Mouse (Mus musculus): ENCODE measurements around the gene Bloc1s6. TPM values are rescaled to one million over a fixed set of nuclear protein-coding genes. Genes with fewer than 3 reads are reported as not detected.

Gene Bloc1s6
- polyA plus RNA-seq (2012; rRNA removed), result 38.5 and 52.4 TPM in 2 replicates
- 40.6 and 43.6 TPM in 2 replicates for polyA plus RNA-seq (2014; fragmentation: Nextera tagmentation; extraction: Ambion mirVana)

- Histone ChIP-seq H3K4me1 (ENCODE audit: control insufficient read depth, insufficient read depth, low read length) (peaks cover 8% of the 10 kb centered on the region), H3K36me3 (ENCODE audit: control insufficient read depth, insufficient read depth, low read length) (no peaks in the 10 kb centered on the region), H3K27me3 (ENCODE audit: control insufficient read depth, insufficient read depth, low read length) (no peaks in the 10 kb centered on the region), H3K27ac (replicated peaks; ENCODE audit: low read depth, low read length) (peak within 1 kb of the TSS; percentile 92), H3K4me3 (replicated peaks; ENCODE audit: low read length) (peak within 1 kb of the TSS; percentile 69), H3K9ac (ENCODE audit: low read depth, low read length, severe bottlenecking) (peak within 1 kb of the TSS; percentile 86), H3K4me2 (replicated peaks; ENCODE audit: low read depth, low read length, severe bottlenecking) (peak within 1 kb of the TSS; percentile 55), H3K9me3 (ENCODE audit: control insufficient read depth, low read length) (no peaks in the 10 kb centered on the region)
- WGBS, result 2% methylated on average over 51 of the region's 59 CpGs
- peak; percentile 93 for DNase-seq (ENCODE audit: low spot score)
- peak; percentile 41; the same call in 1 of the 2 replicates for TF ChIP-seq POLR2A (IDR thresholded peaks at IDR 0.05; ENCODE audit: borderline replicate concordance, extremely low read depth, insufficient read depth, insufficient read length)
- peak; percentile 96 for ATAC-seq (ENCODE audit: low FRiP score, low read depth)
Observed at GRCm38 (mm10) chr2:122737894-122738830, at the start of gene Bloc1s6. TSS of gene Bloc1s6 (plus strand) at chr2:122738503.

DNA sequence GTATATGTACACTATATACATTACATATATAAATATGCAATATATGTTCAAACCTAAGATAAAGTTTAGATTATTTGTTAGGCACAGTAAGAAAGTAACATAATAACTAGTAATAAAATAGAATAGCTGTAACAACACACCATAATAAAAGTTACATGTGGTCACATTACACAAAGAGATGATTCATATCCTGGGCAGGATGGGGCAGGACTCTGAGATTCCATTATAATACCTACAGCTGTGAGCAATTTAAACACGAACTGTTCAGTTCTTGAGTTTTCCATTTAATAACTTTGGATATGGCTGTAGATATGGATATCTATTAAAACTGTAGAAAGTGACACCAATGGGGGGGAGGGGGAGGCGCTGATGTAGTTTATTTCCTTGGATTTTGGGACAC lies 40.8 kb upstream of the Bloc1s6 start:
- H3K27ac ChIP-seq (replicated peaks; ENCODE audit: low read depth, low read length), result no peak overlapping the region

GRCm38 (mm10) chr2:122701012-122701411 lies 37.3 kb upstream of the Bloc1s6 start:
- peak overlapping the region; percentile 83; the same call in 1 of the 2 replicates for H3K9ac ChIP-seq (ENCODE audit: low read depth, low read length, severe bottlenecking)
- H3K36me3 ChIP-seq (ENCODE audit: control insufficient read depth, insufficient read depth, low read length), result no peaks in the 10 kb centered on the region
- no peak for TF ChIP-seq POLR2A (IDR thresholded peaks at IDR 0.05; ENCODE audit: borderline replicate concordance, extremely low read depth, insufficient read depth, insufficient read length)
- peak overlapping the region; percentile 77 for H3K4me3 ChIP-seq (replicated peaks; ENCODE audit: low read length)
- no peak overlapping the region for H3K27ac ChIP-seq (replicated peaks; ENCODE audit: low read depth, low read length)
- peaks cover 9% of the 10 kb centered on the region for H3K4me1 ChIP-seq (ENCODE audit: control insufficient read depth, insufficient read depth, low read length)
- no peak for ATAC-seq (ENCODE audit: low FRiP score, low read depth)
- H3K27me3 ChIP-seq (ENCODE audit: control insufficient read depth, insufficient read depth, low read length), result no peaks in the 10 kb centered on the region
- 61% methylated on average over 8 of the region's 8 CpGs for WGBS
- DNase-seq (ENCODE audit: low spot score), result no peak
- H3K9me3 ChIP-seq (ENCODE audit: control insufficient read depth, low read length), result no peaks in the 10 kb centered on the region
- peak overlapping the region; percentile 77 for H3K4me2 ChIP-seq (replicated peaks; ENCODE audit: low read depth, low read length, severe bottlenecking)

More for the DNA sequence above, 40.8 kb upstream of the Bloc1s6 start:
- Histone ChIP-seq H3K27me3 (ENCODE audit: control insufficient read depth, insufficient read depth, low read length) (no peaks in the 10 kb centered on the region), H3K36me3 (ENCODE audit: control insufficient read depth, insufficient read depth, low read length) (no peaks in the 10 kb centered on the region), H3K4me3 (replicated peaks; ENCODE audit: low read length) (no peak overlapping the region), H3K9ac (ENCODE audit: low read depth, low read length, severe bottlenecking) (no peak overlapping the region), H3K9me3 (ENCODE audit: control insufficient read depth, low read length) (no peaks in the 10 kb centered on the region), H3K4me1 (ENCODE audit: control insufficient read depth, insufficient read depth, low read length) (peaks cover 9% of the 10 kb centered on the region), H3K4me2 (replicated peaks; ENCODE audit: low read depth, low read length, severe bottlenecking) (no peak overlapping the region)
- no peak for ATAC-seq (ENCODE audit: low FRiP score, low read depth)
- WGBS, result 73% methylated on average over 2 of the region's 2 CpGs
- DNase-seq (ENCODE audit: low spot score), result no peak
- TF ChIP-seq POLR2A (IDR thresholded peaks at IDR 0.05; ENCODE audit: borderline replicate concordance, extremely low read depth, insufficient read depth, insufficient read length), result no peak

GRCm38 (mm10) chr2:122701871-122702180 lies 36.5 kb upstream of the Bloc1s6 start:
- Histone ChIP-seq H3K4me3 (replicated peaks; ENCODE audit: low read length) (peak overlapping the region; percentile 77), H3K36me3 (ENCODE audit: control insufficient read depth, insufficient read depth, low read length) (no peaks in the 10 kb centered on the region), H3K27ac (replicated peaks; ENCODE audit: low read depth, low read length) (peak overlapping the region; percentile 48; the same call in 1 of the 2 replicates), H3K4me1 (ENCODE audit: control insufficient read depth, insufficient read depth, low read length) (peaks cover 9% of the 10 kb centered on the region), H3K9ac (ENCODE audit: low read depth, low read length, severe bottlenecking) (peak overlapping the region; percentile 83), H3K4me2 (replicated peaks; ENCODE audit: low read depth, low read length, severe bottlenecking) (peak overlapping the region; percentile 77), H3K27me3 (ENCODE audit: control insufficient read depth, insufficient read depth, low read length) (no peaks in the 10 kb centered on the region), H3K9me3 (ENCODE audit: control insufficient read depth, low read length) (no peaks in the 10 kb centered on the region)
- no peak for ATAC-seq (ENCODE audit: low FRiP score, low read depth)
- no peak for DNase-seq (ENCODE audit: low spot score)
- WGBS, result under 1% methylated on average over 15 of the region's 15 CpGs
- 0 out of 2 replicates have a peak, but pooled peaks have one; percentile 5 for TF ChIP-seq POLR2A (IDR thresholded peaks at IDR 0.05; ENCODE audit: borderline replicate concordance, extremely low read depth, insufficient read depth, insufficient read length)

GRCm38 (mm10) chr2:122702181-122703036 lies 35.9 kb upstream of the Bloc1s6 start, which contains the start of gene Slc30a4:
TSS of gene Slc30a4 (minus strand) at chr2:122702663.
- TF ChIP-seq POLR2A (IDR thresholded peaks at IDR 0.05; ENCODE audit: borderline replicate concordance, extremely low read depth, insufficient read depth, insufficient read length), result 0 out of 2 replicates have a peak, but pooled peaks have one; percentile 15
- Histone ChIP-seq H3K9me3 (ENCODE audit: control insufficient read depth, low read length) (no peaks in the 10 kb centered on the region), H3K36me3 (ENCODE audit: control insufficient read depth, insufficient read depth, low read length) (no peaks in the 10 kb centered on the region), H3K27ac (replicated peaks; ENCODE audit: low read depth, low read length) (peak within 1 kb of the TSS; percentile 48), H3K9ac (ENCODE audit: low read depth, low read length, severe bottlenecking) (peak within 1 kb of the TSS; percentile 83), H3K4me2 (replicated peaks; ENCODE audit: low read depth, low read length, severe bottlenecking) (peak within 1 kb of the TSS; percentile 77), H3K4me3 (replicated peaks; ENCODE audit: low read length) (peak within 1 kb of the TSS; percentile 77), H3K27me3 (ENCODE audit: control insufficient read depth, insufficient read depth, low read length) (no peaks in the 10 kb centered on the region), H3K4me1 (ENCODE audit: control insufficient read depth, insufficient read depth, low read length) (peaks cover 9% of the 10 kb centered on the region)
- DNase-seq (ENCODE audit: low spot score) (peak; percentile 82), ATAC-seq (ENCODE audit: low FRiP score, low read depth) (peak; percentile 99)
- under 1% methylated on average over 83 of the region's 111 CpGs for WGBS

Measured in limb, embryonic 14.5 days (tissue).